Mouse (Mus musculus) ES-Bruce4 (cell line): ENCODE results near the gene Ephb4.

ENCODE experiments used
- CTCF ChIP-seq: IDR thresholded peaks from one replicate; pipeline ENCODE4 v1.8.1; 2011; ENCODE audit warnings: low read depth, low read length
- EP300 ChIP-seq: IDR thresholded peaks from 2 replicates; pipeline ENCODE4 v1.6.1; 2011; ENCODE audit warnings: low read depth, low read length; ENCODE audit not compliant: insufficient read depth

GRCm38 (mm10) chr5:137369665-137370064 lies 19.8 kb downstream of the Ephb4 start:
- no peak for TF ChIP-seq CTCF
- TF ChIP-seq EP300 = no peak
